Mouse (Mus musculus): ENCODE measurements around the gene Entpd5. TPM values are rescaled to one million over a fixed set of nuclear protein-coding genes. Genes with fewer than 3 reads are reported as not detected.
"Not testable (repeated sequence)": the region's sequence is repeated elsewhere in the genome, so short reads cannot be mapped to it uniquely, and the experiment has no call there.

Gene Entpd5
- polyA plus RNA-seq, 1 experiment from 2014 or later, result 13.7 TPM

GRCm38 (mm10) chr12:84382369-84382768 lies 26.5 kb downstream of the Entpd5 start:
- no peak for ATAC-seq (ENCODE audit: insufficient read depth)
- 74% methylated on average over 4 of the region's 4 CpGs for WGBS (ENCODE audit: insufficient replicate concordance)
- no peaks in the 10 kb centered on the region for H3K9me3 ChIP-seq (replicated peaks)
- no peaks in the 10 kb centered on the region for H3K27me3 ChIP-seq
- peaks cover 17% of the 10 kb centered on the region; the same call in 1 of the 2 replicates for H3K36me3 ChIP-seq (replicated peaks)
- no peak overlapping the region for H3K4me3 ChIP-seq (replicated peaks)
- no peak overlapping the region for H3K27ac ChIP-seq (replicated peaks)
- no peak overlapping the region for H3K9ac ChIP-seq
- H3K4me1 ChIP-seq (replicated peaks), result peaks cover 22% of the 10 kb centered on the region
- no peak overlapping the region for H3K4me2 ChIP-seq

- Histone ChIP-seq H3K9ac (no peak overlapping the region), H3K36me3 (replicated peaks) (peaks cover 64% of the 10 kb centered on the region), H3K27ac (replicated peaks) (no peak overlapping the region), H3K27me3 (no peaks in the 10 kb centered on the region), H3K9me3 (replicated peaks) (no peaks in the 10 kb centered on the region), H3K4me3 (replicated peaks) (no peak overlapping the region), H3K4me2 (no peak overlapping the region), H3K4me1 (replicated peaks) (no peaks in the 10 kb centered on the region)
- ATAC-seq (ENCODE audit: insufficient read depth), result no peak
- WGBS (ENCODE audit: insufficient replicate concordance), result 70% methylated on average over 6 of the region's 6 CpGs
Measured at GRCm38 (mm10) chr12:84373831-84374481, 34.9 kb downstream of the Entpd5 start.

- Histone ChIP-seq H3K9ac (no peak overlapping the region), H3K4me1 (replicated peaks) (peaks cover 7% of the 10 kb centered on the region), H3K9me3 (replicated peaks) (no peaks in the 10 kb centered on the region), H3K4me2 (no peak overlapping the region), H3K36me3 (replicated peaks) (peaks cover 81% of the 10 kb centered on the region), H3K4me3 (replicated peaks) (no peak overlapping the region), H3K27ac (replicated peaks) (no peak overlapping the region), H3K27me3 (no peaks in the 10 kb centered on the region)
- no peak for ATAC-seq (ENCODE audit: insufficient read depth)
- WGBS (ENCODE audit: insufficient replicate concordance), result 83% methylated on average over 5 of the region's 5 CpGs
Measured at GRCm38 (mm10) chr12:84371647-84372046, 37.2 kb downstream of the Entpd5 start.

- 50% methylated on average over 9 of the region's 9 CpGs for WGBS (ENCODE audit: insufficient replicate concordance)
- peaks cover 30% of the 10 kb centered on the region for H3K4me1 ChIP-seq (replicated peaks)
- no peak overlapping the region for H3K4me3 ChIP-seq (replicated peaks)
- peaks cover 50% of the 10 kb centered on the region for H3K36me3 ChIP-seq (replicated peaks)
- H3K27me3 ChIP-seq, result no peaks in the 10 kb centered on the region
- no peak overlapping the region for H3K9ac ChIP-seq
- ATAC-seq (ENCODE audit: insufficient read depth), result no peak
- H3K4me2 ChIP-seq, result no peak overlapping the region
- no peak overlapping the region for H3K27ac ChIP-seq (replicated peaks)
- H3K9me3 ChIP-seq (replicated peaks), result no peaks in the 10 kb centered on the region
Measured at GRCm38 (mm10) chr12:84366971-84367370, 41.9 kb downstream of the Entpd5 start.

GRCm38 (mm10) chr12:84365137-84365536 lies 43.7 kb downstream of the Entpd5 start:
- Histone ChIP-seq H3K9ac (no peak overlapping the region), H3K4me2 (no peak overlapping the region), H3K9me3 (replicated peaks) (no peaks in the 10 kb centered on the region), H3K27ac (replicated peaks) (no peak overlapping the region), H3K4me3 (replicated peaks) (no peak overlapping the region), H3K4me1 (replicated peaks) (peaks cover 41% of the 10 kb centered on the region), H3K36me3 (replicated peaks) (peaks cover 32% of the 10 kb centered on the region), H3K27me3 (no peaks in the 10 kb centered on the region)
- no peak for ATAC-seq (ENCODE audit: insufficient read depth)
- WGBS (ENCODE audit: insufficient replicate concordance), result 81% methylated on average over 6 of the region's 6 CpGs

- WGBS (ENCODE audit: insufficient replicate concordance), result 72% methylated on average over 9 of the region's 9 CpGs
- Histone ChIP-seq H3K36me3 (replicated peaks) (peaks cover 24% of the 10 kb centered on the region), H3K27me3 (no peaks in the 10 kb centered on the region), H3K27ac (replicated peaks) (no peak overlapping the region), H3K9me3 (replicated peaks) (no peaks in the 10 kb centered on the region), H3K4me3 (replicated peaks) (no peak overlapping the region), H3K4me1 (replicated peaks) (peaks cover 50% of the 10 kb centered on the region), H3K9ac (no peak overlapping the region), H3K4me2 (no peak overlapping the region)
- ATAC-seq (ENCODE audit: insufficient read depth), result no peak
Measured at GRCm38 (mm10) chr12:84364291-84364690, 44.5 kb downstream of the Entpd5 start.

- Histone ChIP-seq H3K27ac (replicated peaks) (no peak overlapping the region), H3K9me3 (replicated peaks) (no peaks in the 10 kb centered on the region), H3K9ac (no peak overlapping the region), H3K4me2 (peak overlapping the region; percentile 93), H3K4me1 (replicated peaks) (peaks cover 64% of the 10 kb centered on the region), H3K4me3 (replicated peaks) (peak overlapping the region; percentile 87), H3K36me3 (replicated peaks) (peaks cover 11% of the 10 kb centered on the region), H3K27me3 (no peaks in the 10 kb centered on the region)
- WGBS (ENCODE audit: insufficient replicate concordance), result 28% methylated on average over 2 of the region's 2 CpGs
- ATAC-seq (ENCODE audit: insufficient read depth), result no peak
Measured at GRCm38 (mm10) chr12:84362872-84363271, 46.0 kb downstream of the Entpd5 start.

GRCm38 (mm10) chr12:84361555-84362489 lies 47.0 kb downstream of the Entpd5 start, which contains the start of the genes Coq6 and Fam161b:
Gene Coq6, plus strand, starts transcription at chr12:84361657.
Gene Fam161b, minus strand, starts transcription at chr12:84361833.
- ATAC-seq (ENCODE audit: insufficient read depth), result peak; percentile 95
- no peaks in the 10 kb centered on the region for H3K27me3 ChIP-seq
- H3K4me1 ChIP-seq (replicated peaks), result peaks cover 66% of the 10 kb centered on the region
- H3K4me2 ChIP-seq, result peak within 1 kb of the TSS; percentile 93
- peak within 1 kb of the TSS; percentile 71 for H3K9ac ChIP-seq
- under 1% methylated on average over 51 of the region's 51 CpGs for WGBS (ENCODE audit: insufficient replicate concordance)
- peak within 1 kb of the TSS; percentile 73 for H3K27ac ChIP-seq (replicated peaks)
- H3K9me3 ChIP-seq (replicated peaks), result no peaks in the 10 kb centered on the region
- peak within 1 kb of the TSS; percentile 87 for H3K4me3 ChIP-seq (replicated peaks)
- peaks cover under 1% of the 10 kb centered on the region for H3K36me3 ChIP-seq (replicated peaks)

- not testable (repeated sequence) for H3K27me3 ChIP-seq; H3K9me3 ChIP-seq (replicated peaks); H3K4me3 ChIP-seq (replicated peaks); H3K9ac ChIP-seq; ATAC-seq (ENCODE audit: insufficient read depth)
- Histone ChIP-seq H3K27ac (replicated peaks) (peak overlapping the region; percentile 75), H3K4me1 (replicated peaks) (peaks cover 57% of the 10 kb centered on the region), H3K36me3 (replicated peaks) (peaks cover 16% of the 10 kb centered on the region; the same call in 1 of the 2 replicates), H3K4me2 (peak overlapping the region; percentile 53)
- 29% methylated on average over 2 of the region's 2 CpGs for WGBS (ENCODE audit: insufficient replicate concordance)
Measured at GRCm38 (mm10) chr12:84358699-84359098, 50.1 kb downstream of the Entpd5 start.

- Histone ChIP-seq H3K4me3 (replicated peaks) (no peak overlapping the region), H3K9me3 (replicated peaks) (no peaks in the 10 kb centered on the region), H3K27me3 (no peaks in the 10 kb centered on the region), H3K4me1 (replicated peaks) (no peaks in the 10 kb centered on the region), H3K4me2 (no peak overlapping the region), H3K9ac (no peak overlapping the region), H3K27ac (replicated peaks) (no peak overlapping the region), H3K36me3 (replicated peaks) (peaks cover 42% of the 10 kb centered on the region)
- ATAC-seq (ENCODE audit: insufficient read depth), result no peak; the same call in 1 of the 2 replicates
- WGBS (ENCODE audit: insufficient replicate concordance), result 42% methylated on average over 2 of the region's 2 CpGs
Measured at GRCm38 (mm10) chr12:84347192-84347591, 61.6 kb downstream of the Entpd5 start.

- H3K36me3 ChIP-seq (replicated peaks), result peaks cover 92% of the 10 kb centered on the region
- no peak overlapping the region for H3K4me2 ChIP-seq
- ATAC-seq (ENCODE audit: insufficient read depth), result no peak
- no peak overlapping the region for H3K4me3 ChIP-seq (replicated peaks)
- WGBS (ENCODE audit: insufficient replicate concordance), result 42% methylated on average over 11 of the region's 11 CpGs
- no peaks in the 10 kb centered on the region for H3K27me3 ChIP-seq
- H3K9me3 ChIP-seq (replicated peaks), result no peaks in the 10 kb centered on the region
- no peak overlapping the region for H3K9ac ChIP-seq
- no peaks in the 10 kb centered on the region for H3K4me1 ChIP-seq (replicated peaks)
- H3K27ac ChIP-seq (replicated peaks), result no peak overlapping the region
Measured at GRCm38 (mm10) chr12:84336963-84337625, 71.7 kb downstream of the Entpd5 start.
